Mouse (Mus musculus): ENCODE data around the gene Wdr81. TPM values are rescaled to one million over a fixed set of nuclear protein-coding genes. Genes with fewer than 3 reads are reported as not detected.

Wdr81 gene
- 6.2 TPM for polyA plus RNA-seq (2014; fragmentation: Illumina TruSeq; extraction: RNeasy Lipid Tissue Mini Kit (QIAGEN cat#74804); ENCODE audit: low read depth, low replicate concordance)

DNA sequence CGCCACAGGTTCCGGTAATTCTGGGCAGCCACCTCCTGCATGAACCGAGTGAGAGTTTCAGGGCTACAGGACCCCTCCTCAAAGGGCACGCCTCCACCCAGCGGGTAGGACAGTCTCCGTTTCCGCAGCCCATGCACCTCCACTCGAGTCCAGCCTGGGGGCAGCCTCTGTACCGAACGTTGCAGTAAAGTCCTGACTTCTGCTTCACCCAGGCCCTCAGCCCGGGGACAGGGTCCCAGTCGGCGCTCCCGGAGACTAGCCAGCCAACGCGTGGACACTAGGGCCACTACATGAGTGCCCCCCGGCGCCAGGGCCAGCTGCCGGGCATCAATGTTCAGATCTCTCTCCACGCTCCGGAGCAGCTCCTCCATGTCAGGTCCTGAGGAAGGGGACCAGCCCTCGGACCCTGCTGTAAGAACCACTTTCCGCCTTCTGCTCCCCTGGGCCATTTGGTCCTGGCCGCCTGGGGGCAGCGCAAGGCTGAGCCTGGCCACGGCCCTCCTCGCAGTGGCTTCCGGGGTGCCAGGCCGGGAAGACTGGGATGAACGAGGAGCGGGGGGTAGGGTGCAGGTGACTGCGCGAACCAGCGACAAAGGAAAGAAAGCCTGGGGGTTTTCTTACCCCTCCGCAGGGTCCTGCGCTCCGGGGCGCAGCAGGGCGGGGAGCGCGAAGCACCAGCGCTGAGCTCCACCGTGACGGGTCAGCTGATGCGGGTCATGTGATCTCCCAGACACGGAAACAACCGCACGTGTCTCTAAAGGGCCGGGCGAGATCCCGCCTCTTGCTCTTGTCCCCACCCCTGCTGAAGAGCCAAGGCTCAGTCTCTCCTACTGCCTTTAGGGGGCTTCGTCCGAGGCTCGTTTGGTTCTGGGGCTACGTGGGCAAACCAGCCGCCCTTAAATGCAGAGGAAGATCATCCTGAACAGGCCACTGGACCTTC is at the start of gene Wdr81:
Gene Wdr81, minus strand, starts transcription at position 727 of the 940 bp plus-strand sequence.

DNA sequence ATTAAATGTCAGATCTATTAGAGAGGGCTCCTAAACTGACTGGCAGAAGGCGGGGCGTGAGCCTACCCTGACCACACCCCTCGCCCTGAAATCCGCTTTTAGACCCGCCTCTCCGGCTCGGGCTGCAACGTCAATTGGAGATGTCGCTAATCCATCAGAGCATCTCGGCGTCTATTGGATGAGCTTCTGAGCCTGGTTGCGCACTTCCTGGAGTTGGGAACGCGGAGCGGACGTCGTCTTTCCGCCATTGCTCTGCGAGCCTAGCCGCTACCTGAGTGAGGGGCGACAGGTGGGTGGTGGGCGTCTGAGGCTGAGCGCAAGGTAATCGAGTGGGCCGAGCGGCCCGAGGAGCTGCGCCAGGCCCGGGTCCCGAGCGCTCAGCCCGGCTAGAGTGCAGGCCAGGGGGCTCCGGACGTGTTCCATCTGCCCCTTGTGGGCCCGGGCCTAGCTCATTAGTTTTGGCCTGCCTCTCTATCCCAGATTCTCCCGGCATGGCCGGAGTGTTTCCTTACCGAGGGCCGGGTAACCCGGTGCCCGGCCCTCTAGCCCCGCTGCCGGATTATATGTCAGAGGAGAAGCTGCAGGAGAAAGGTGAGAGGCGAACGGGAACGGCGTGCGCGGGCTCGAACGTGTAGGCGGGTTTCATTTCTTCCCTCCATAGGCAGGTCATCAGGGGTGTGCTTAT is 32.2 kb upstream of the Wdr81 start, which contains the start of gene Prpf8:
Gene Prpf8, plus strand, starts transcription at position 216 of the 685 bp plus-strand sequence.

DNA sequence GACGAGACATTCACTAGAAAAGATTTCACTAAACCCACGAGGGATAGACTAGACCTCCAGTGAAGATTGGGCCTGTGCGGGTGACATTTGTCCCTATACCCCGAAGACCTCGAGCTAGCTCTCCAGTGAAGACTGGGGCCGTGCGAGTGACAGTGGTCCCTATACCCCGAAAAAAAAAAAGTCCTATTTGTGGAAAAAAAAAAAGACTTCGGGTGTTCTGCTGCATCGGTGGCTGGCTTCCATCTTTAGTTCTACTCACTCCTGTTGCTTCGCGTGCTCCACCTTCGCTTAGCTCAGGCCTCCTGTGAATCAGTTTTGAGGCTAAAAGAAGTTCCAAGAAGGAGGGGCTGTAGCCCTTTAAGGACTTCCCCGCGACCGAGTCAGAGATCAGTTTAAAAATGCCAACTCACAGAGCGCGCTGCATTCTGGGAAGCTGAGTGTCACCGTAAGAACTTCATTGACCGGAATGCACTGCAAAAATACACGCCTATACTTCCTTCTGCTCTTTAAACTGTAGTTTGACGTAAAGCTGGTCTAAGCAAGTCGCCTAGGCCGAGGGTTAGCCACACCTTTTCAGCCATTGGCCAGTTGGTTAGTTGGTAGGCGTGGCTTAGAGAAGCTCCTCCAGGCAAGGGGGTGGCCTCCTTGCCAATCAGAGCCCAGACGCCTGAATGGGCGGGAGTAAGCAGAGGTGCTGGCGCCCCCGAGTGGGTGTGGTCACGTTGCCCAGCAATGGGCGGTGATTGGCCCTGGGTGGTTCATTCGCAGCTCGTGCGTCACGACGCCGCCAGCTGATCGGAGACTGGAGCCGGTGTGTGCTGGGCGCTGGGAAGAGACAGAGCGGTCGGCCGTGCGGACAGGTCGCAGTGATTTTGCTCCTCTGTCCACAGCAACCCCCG is 6.6 kb upstream of the Wdr81 start, which contains the start of gene Tlcd2:
Gene Tlcd2, plus strand, starts transcription at position 872 of the 899 bp plus-strand sequence.

GRCm38 (mm10) chr11:75439363-75439762 is 15.2 kb downstream of the Wdr81 start, which contains the start of gene Serpinf2:
TSS of gene Serpinf2 (minus strand) at chr11:75439591.

GRCm38 (mm10) chr11:75422013-75422792 is 32.3 kb downstream of the Wdr81 start, which contains the start of gene Serpinf1:
TSS of gene Serpinf1 (minus strand) at chr11:75422701.

Other genes with a start within 250 kb of the Wdr81 start
- 52.9 TPM for gene Rpa1, start 106.4 kb downstream of the Wdr81 start, polyA plus RNA-seq (2014; fragmentation: Illumina TruSeq; extraction: RNeasy Lipid Tissue Mini Kit (QIAGEN cat#74804); ENCODE audit: low read depth, low replicate concordance)
- gene Smyd4, start 106.3 kb downstream of the Wdr81 start, polyA plus RNA-seq (2014; fragmentation: Illumina TruSeq; extraction: RNeasy Lipid Tissue Mini Kit (QIAGEN cat#74804); ENCODE audit: low read depth, low replicate concordance): 5.5 TPM
- 70.7 TPM for gene Serpinf1, start 32.0 kb downstream of the Wdr81 start, polyA plus RNA-seq (2014; fragmentation: Illumina TruSeq; extraction: RNeasy Lipid Tissue Mini Kit (QIAGEN cat#74804); ENCODE audit: low read depth, low replicate concordance)
- gene Serpinf2, start 15.1 kb downstream of the Wdr81 start, polyA plus RNA-seq (2014; fragmentation: Illumina TruSeq; extraction: RNeasy Lipid Tissue Mini Kit (QIAGEN cat#74804); ENCODE audit: low read depth, low replicate concordance): 0.34 TPM
- gene Tlcd2, start 7.0 kb upstream of the Wdr81 start, polyA plus RNA-seq (2014; fragmentation: Illumina TruSeq; extraction: RNeasy Lipid Tissue Mini Kit (QIAGEN cat#74804); ENCODE audit: low read depth, low replicate concordance): 14.3 TPM
- gene Prpf8, start 32.1 kb upstream of the Wdr81 start, polyA plus RNA-seq (2014; fragmentation: Illumina TruSeq; extraction: RNeasy Lipid Tissue Mini Kit (QIAGEN cat#74804); ENCODE audit: low read depth, low replicate concordance): 64.6 TPM
- gene Rilp, start 55.4 kb upstream of the Wdr81 start, polyA plus RNA-seq (2014; fragmentation: Illumina TruSeq; extraction: RNeasy Lipid Tissue Mini Kit (QIAGEN cat#74804); ENCODE audit: low read depth, low replicate concordance): 49.1 TPM
- 11.8 TPM for gene Scarf1, start 58.8 kb upstream of the Wdr81 start, polyA plus RNA-seq (2014; fragmentation: Illumina TruSeq; extraction: RNeasy Lipid Tissue Mini Kit (QIAGEN cat#74804); ENCODE audit: low read depth, low replicate concordance)
- gene Slc43a2, start 77.0 kb upstream of the Wdr81 start, polyA plus RNA-seq (2014; fragmentation: Illumina TruSeq; extraction: RNeasy Lipid Tissue Mini Kit (QIAGEN cat#74804); ENCODE audit: low read depth, low replicate concordance): 6.3 TPM
- gene Pitpna, start 133.4 kb upstream of the Wdr81 start, polyA plus RNA-seq (2014; fragmentation: Illumina TruSeq; extraction: RNeasy Lipid Tissue Mini Kit (QIAGEN cat#74804); ENCODE audit: low read depth, low replicate concordance): 81.4 TPM
- 38.5 TPM for gene Inpp5k, start 176.3 kb upstream of the Wdr81 start, polyA plus RNA-seq (2014; fragmentation: Illumina TruSeq; extraction: RNeasy Lipid Tissue Mini Kit (QIAGEN cat#74804); ENCODE audit: low read depth, low replicate concordance)
- 71.2 TPM for gene Myo1c, start 195.8 kb upstream of the Wdr81 start, polyA plus RNA-seq (2014; fragmentation: Illumina TruSeq; extraction: RNeasy Lipid Tissue Mini Kit (QIAGEN cat#74804); ENCODE audit: low read depth, low replicate concordance)
- 68.1 TPM for gene Crk, start 224.5 kb upstream of the Wdr81 start, polyA plus RNA-seq (2014; fragmentation: Illumina TruSeq; extraction: RNeasy Lipid Tissue Mini Kit (QIAGEN cat#74804); ENCODE audit: low read depth, low replicate concordance)

All from heart, adult 10 weeks (tissue).